Mouse (Mus musculus): ENCODE results near the gene Sppl2b. TPM values are rescaled to one million over a fixed set of nuclear protein-coding genes. Genes with fewer than 3 reads are reported as not detected.
A peak's percentile ranks its signal among the peaks of the same experiment; 100 is the strongest.

Sppl2b gene
- polyA plus RNA-seq, 1 experiment from 2014 or later = 39.8 TPM

DNA sequence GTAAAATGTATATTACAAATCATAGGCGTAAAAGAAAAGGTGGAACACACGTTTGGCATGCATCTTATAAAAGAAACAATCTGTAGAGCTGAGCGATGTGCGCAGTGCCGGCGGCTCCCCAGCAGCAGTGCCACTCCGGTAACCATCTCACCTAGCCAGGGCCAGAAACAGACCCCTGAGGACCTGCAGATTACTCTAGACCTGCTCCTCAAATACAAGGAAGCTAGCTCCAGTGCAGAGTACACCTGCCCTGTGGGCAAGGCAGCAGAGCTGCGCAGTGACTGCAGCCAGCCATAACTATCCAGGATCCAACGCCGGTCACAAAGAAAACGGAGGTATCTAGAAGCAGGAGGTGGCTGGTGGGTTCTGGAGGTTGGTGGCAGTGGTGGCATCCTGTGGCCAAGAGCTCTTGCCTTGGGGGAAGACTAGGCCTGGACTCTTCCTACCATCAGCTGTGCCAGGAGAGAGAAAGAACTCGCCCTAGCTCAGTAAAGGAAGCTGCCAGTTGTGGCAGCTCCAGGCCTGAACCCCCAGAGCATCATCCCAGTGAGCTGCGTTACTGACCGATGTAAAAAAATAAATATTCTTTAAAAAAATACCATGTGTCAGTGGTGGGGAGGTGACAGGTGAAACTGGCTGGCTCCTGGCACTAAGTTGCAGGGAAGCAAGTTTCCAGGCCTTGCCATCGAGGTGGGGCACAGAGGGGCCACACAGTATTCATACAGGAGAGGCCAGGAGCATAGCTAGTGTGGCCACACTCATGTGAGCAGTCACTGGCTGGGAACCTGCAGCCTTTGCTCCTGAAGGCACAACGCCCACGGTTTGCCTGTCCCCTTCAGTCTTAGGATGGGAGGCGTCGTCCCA is 46.6 kb downstream of the Sppl2b start:
- Histone ChIP-seq H3K9ac (ENCODE audit: low read length) (peak overlapping the region; percentile 13; the same call in 1 of the 2 replicates), H3K9me3 (ENCODE audit: control insufficient read depth, low read length) (no peaks in the 10 kb centered on the region), H3K4me2 (ENCODE audit: low read depth, low read length, severe bottlenecking) (peak overlapping the region; percentile 40; the same call in 1 of the 2 replicates), H3K36me3 (ENCODE audit: control insufficient read depth, insufficient read depth, low read length) (peaks cover 5% of the 10 kb centered on the region; the same call in 1 of the 2 replicates), H3K27me3 (ENCODE audit: control insufficient read depth, insufficient read depth, low read length) (no peaks in the 10 kb centered on the region), H3K4me1 (replicated peaks; ENCODE audit: control insufficient read depth, insufficient read depth, low read length) (peaks cover 8% of the 10 kb centered on the region), H3K4me3 (ENCODE audit: low read depth, low read length) (0 out of 2 replicates have a peak overlapping the region, but pooled peaks have one; percentile 5), H3K27ac (ENCODE audit: low read depth, low read length) (no peak overlapping the region)
- DNase-seq (ENCODE audit: low spot score) = peak; percentile 56
- WGBS = 88% methylated on average over 19 of the region's 19 CpGs
- no peak for ATAC-seq (replicated peaks; ENCODE audit: low FRiP score)

GRCm38 (mm10) chr10:80902273-80902940 is 47.3 kb downstream of the Sppl2b start:
- Histone ChIP-seq H3K4me2 (ENCODE audit: low read depth, low read length, severe bottlenecking) (no peak overlapping the region), H3K4me3 (ENCODE audit: low read depth, low read length) (no peak overlapping the region), H3K27ac (ENCODE audit: low read depth, low read length) (no peak overlapping the region), H3K9ac (ENCODE audit: low read length) (no peak overlapping the region), H3K4me1 (replicated peaks; ENCODE audit: control insufficient read depth, insufficient read depth, low read length) (peaks cover 8% of the 10 kb centered on the region), H3K9me3 (ENCODE audit: control insufficient read depth, low read length) (no peaks in the 10 kb centered on the region), H3K36me3 (ENCODE audit: control insufficient read depth, insufficient read depth, low read length) (peaks cover 5% of the 10 kb centered on the region; the same call in 1 of the 2 replicates), H3K27me3 (ENCODE audit: control insufficient read depth, insufficient read depth, low read length) (no peaks in the 10 kb centered on the region)
- no peak for DNase-seq (ENCODE audit: low spot score)
- no peak for ATAC-seq (replicated peaks; ENCODE audit: low FRiP score)
- WGBS = 94% methylated on average over 9 of the region's 9 CpGs

DNA sequence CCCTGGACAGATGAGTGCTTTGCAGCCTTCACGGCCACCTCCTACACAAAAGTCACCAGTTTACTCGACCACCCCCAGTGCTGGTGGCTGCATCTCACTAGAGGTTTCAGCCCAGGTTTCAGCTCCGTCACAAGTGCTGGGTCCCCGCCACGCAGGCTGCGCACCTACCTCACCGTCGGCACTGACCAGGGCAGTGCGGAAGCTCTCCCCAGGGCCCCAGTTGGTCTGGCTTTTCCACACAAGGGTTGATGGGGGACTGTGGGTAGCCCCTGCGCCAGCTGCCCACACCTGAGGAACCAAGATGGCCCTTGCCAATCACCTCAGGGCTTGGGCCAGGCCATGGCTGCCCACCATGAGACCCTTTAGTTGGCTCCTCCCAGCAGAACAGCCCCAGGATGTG is 48.2 kb downstream of the Sppl2b start:
- H3K36me3 ChIP-seq (ENCODE audit: control insufficient read depth, insufficient read depth, low read length) = peaks cover 12% of the 10 kb centered on the region
- DNase-seq (ENCODE audit: low spot score) (no peak), ATAC-seq (replicated peaks; ENCODE audit: low FRiP score) (no peak)
- 93% methylated on average over 10 of the region's 10 CpGs for WGBS
- no peak overlapping the region for H3K4me3 ChIP-seq (ENCODE audit: low read depth, low read length)
- H3K9me3 ChIP-seq (ENCODE audit: control insufficient read depth, low read length) = no peaks in the 10 kb centered on the region
- peaks cover 8% of the 10 kb centered on the region for H3K4me1 ChIP-seq (replicated peaks; ENCODE audit: control insufficient read depth, insufficient read depth, low read length)
- H3K4me2 ChIP-seq (ENCODE audit: low read depth, low read length, severe bottlenecking) = no peak overlapping the region
- H3K27ac ChIP-seq (ENCODE audit: low read depth, low read length) = no peak overlapping the region
- no peak overlapping the region for H3K9ac ChIP-seq (ENCODE audit: low read length)
- H3K27me3 ChIP-seq (ENCODE audit: control insufficient read depth, insufficient read depth, low read length) = no peaks in the 10 kb centered on the region

DNA sequence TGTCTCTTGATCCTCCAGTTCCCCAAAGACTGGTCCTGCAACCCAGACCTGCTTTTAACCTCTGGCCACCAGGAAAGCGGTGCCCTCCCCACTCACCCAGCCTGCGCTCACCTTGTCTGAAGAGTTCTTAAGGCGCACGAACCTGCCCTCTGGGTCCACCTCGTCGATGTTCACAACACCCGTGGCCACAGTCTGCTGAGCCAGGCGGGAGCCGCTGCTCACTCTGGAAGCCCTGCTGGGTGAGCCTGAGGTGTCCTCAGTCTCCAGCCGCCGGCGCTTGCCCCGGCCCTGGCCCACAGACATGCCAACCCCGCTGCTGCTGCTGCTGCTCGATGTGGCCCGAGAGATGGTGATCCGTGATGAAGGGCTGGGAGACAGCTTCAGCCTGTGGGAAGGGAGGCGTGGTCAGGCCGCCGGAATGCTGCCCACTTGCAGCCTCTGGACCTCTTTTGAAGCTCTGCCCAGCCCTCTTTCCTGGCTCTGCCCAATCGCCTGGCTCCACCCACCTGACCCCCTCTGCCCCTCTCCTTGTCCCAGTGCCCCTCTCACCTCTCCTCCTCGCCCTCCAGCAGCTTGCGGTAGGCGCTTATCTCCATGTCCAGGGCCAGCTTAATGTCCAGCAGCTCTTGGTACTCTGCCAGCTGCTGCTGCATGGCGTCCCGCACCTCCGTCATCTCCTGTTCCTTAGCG is 49.1 kb downstream of the Sppl2b start:
- 89% methylated on average over 28 of the region's 28 CpGs for WGBS
- peaks cover 8% of the 10 kb centered on the region for H3K4me1 ChIP-seq (replicated peaks; ENCODE audit: control insufficient read depth, insufficient read depth, low read length)
- peak; percentile 48 for DNase-seq (ENCODE audit: low spot score)
- ATAC-seq (replicated peaks; ENCODE audit: low FRiP score) = no peak
- no peak overlapping the region for H3K9ac ChIP-seq (ENCODE audit: low read length)
- no peak overlapping the region for H3K27ac ChIP-seq (ENCODE audit: low read depth, low read length)
- H3K27me3 ChIP-seq (ENCODE audit: control insufficient read depth, insufficient read depth, low read length) = no peaks in the 10 kb centered on the region
- H3K4me2 ChIP-seq (ENCODE audit: low read depth, low read length, severe bottlenecking) = no peak overlapping the region
- H3K9me3 ChIP-seq (ENCODE audit: control insufficient read depth, low read length) = no peaks in the 10 kb centered on the region
- peaks cover 12% of the 10 kb centered on the region for H3K36me3 ChIP-seq (ENCODE audit: control insufficient read depth, insufficient read depth, low read length)
- H3K4me3 ChIP-seq (ENCODE audit: low read depth, low read length) = no peak overlapping the region

GRCm38 (mm10) chr10:80904709-80905108 is 49.6 kb downstream of the Sppl2b start:
- Histone ChIP-seq H3K36me3 (ENCODE audit: control insufficient read depth, insufficient read depth, low read length) (peaks cover 12% of the 10 kb centered on the region), H3K9ac (ENCODE audit: low read length) (no peak overlapping the region), H3K27me3 (ENCODE audit: control insufficient read depth, insufficient read depth, low read length) (no peaks in the 10 kb centered on the region), H3K4me2 (ENCODE audit: low read depth, low read length, severe bottlenecking) (no peak overlapping the region), H3K4me1 (replicated peaks; ENCODE audit: control insufficient read depth, insufficient read depth, low read length) (peaks cover 2% of the 10 kb centered on the region), H3K27ac (ENCODE audit: low read depth, low read length) (no peak overlapping the region), H3K9me3 (ENCODE audit: control insufficient read depth, low read length) (no peaks in the 10 kb centered on the region), H3K4me3 (ENCODE audit: low read depth, low read length) (no peak overlapping the region)
- ATAC-seq (replicated peaks; ENCODE audit: low FRiP score) (no peak), DNase-seq (ENCODE audit: low spot score) (peak; percentile 51)
- WGBS = 94% methylated on average over 11 of the region's 11 CpGs

DNA sequence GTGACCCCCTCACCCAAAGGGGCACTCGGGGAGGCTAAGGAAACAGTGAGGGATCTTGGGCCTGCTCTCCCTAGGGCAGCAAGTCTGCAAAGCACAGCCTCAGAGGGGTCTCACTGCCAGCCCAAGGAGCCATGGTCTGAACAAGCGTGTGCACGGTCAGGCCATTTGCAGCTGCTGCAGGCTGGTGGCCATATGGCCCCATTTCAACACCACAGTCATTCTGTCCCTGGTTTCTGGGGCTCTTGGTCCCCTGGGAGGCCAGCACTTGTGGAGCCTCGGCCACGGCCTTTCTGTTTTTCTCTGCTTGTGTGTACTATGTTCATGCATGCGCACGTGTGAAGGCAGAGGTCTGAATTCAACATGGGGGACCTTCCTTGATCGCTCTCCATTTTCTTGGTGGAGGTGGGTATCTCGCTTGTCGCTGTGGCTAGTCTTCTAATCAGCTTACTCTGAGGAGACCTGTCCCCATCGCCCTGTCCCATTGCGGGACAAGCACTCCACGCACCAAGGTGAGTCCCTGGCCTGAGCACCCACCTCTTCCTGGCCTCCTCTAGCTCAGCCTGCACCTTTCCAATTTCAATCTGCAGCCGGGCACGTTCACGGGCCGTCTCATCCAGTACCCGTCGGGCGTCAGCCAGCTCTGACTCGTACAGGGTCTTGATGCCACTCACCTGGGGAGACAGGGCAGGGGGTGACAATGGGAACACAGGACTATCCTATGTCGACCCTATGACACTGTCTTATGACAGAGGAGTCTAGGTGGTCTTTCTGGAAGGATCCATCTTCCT is 54.5 kb downstream of the Sppl2b start:
- DNase-seq (ENCODE audit: low spot score) = no peak
- Histone ChIP-seq H3K4me2 (ENCODE audit: low read depth, low read length, severe bottlenecking) (no peak overlapping the region), H3K27ac (ENCODE audit: low read depth, low read length) (no peak overlapping the region), H3K27me3 (ENCODE audit: control insufficient read depth, insufficient read depth, low read length) (no peaks in the 10 kb centered on the region), H3K36me3 (ENCODE audit: control insufficient read depth, insufficient read depth, low read length) (peaks cover 10% of the 10 kb centered on the region), H3K4me1 (replicated peaks; ENCODE audit: control insufficient read depth, insufficient read depth, low read length) (no peaks in the 10 kb centered on the region), H3K9me3 (ENCODE audit: control insufficient read depth, low read length) (no peaks in the 10 kb centered on the region), H3K9ac (ENCODE audit: low read length) (no peak overlapping the region), H3K4me3 (ENCODE audit: low read depth, low read length) (no peak overlapping the region)
- 96% methylated on average over 22 of the region's 22 CpGs for WGBS
- no peak for ATAC-seq (replicated peaks; ENCODE audit: low FRiP score)

DNA sequence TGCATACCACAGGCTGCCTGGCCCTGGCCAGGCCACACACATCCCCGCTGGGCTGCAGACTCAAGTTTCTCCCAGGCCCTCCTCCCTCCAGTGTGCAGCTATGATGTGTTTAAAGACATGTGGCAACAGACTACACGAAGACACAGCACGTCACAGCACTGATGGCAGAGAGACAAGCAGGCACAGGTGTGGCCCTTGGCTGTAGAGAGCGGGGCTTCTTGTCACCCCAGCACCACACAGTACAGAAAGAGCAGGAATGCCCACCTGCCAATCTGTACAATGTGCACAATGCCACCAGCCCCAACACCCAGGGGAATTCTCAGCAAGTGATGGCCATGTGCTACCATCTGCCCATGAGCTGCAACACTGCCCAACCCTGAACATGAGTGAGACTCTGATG is 56.3 kb downstream of the Sppl2b start:
- H3K27me3 ChIP-seq (ENCODE audit: control insufficient read depth, insufficient read depth, low read length) = no peaks in the 10 kb centered on the region
- H3K36me3 ChIP-seq (ENCODE audit: control insufficient read depth, insufficient read depth, low read length) = peaks cover 9% of the 10 kb centered on the region
- H3K4me3 ChIP-seq (ENCODE audit: low read depth, low read length) = no peak overlapping the region
- no peaks in the 10 kb centered on the region for H3K9me3 ChIP-seq (ENCODE audit: control insufficient read depth, low read length)
- ATAC-seq (replicated peaks; ENCODE audit: low FRiP score) (no peak), DNase-seq (ENCODE audit: low spot score) (no peak)
- no peaks in the 10 kb centered on the region for H3K4me1 ChIP-seq (replicated peaks; ENCODE audit: control insufficient read depth, insufficient read depth, low read length)
- no peak overlapping the region for H3K4me2 ChIP-seq (ENCODE audit: low read depth, low read length, severe bottlenecking)
- H3K27ac ChIP-seq (ENCODE audit: low read depth, low read length) = no peak overlapping the region
- no peak overlapping the region for H3K9ac ChIP-seq (ENCODE audit: low read length)
- WGBS = 97% methylated on average over 4 of the region's 4 CpGs

- no peak overlapping the region for H3K4me2 ChIP-seq (ENCODE audit: low read depth, low read length, severe bottlenecking)
- no peak overlapping the region for H3K9ac ChIP-seq (ENCODE audit: low read length)
- no peaks in the 10 kb centered on the region for H3K27me3 ChIP-seq (ENCODE audit: control insufficient read depth, insufficient read depth, low read length)
- no peaks in the 10 kb centered on the region for H3K9me3 ChIP-seq (ENCODE audit: control insufficient read depth, low read length)
- DNase-seq (ENCODE audit: low spot score) = no peak
- no peak overlapping the region for H3K4me3 ChIP-seq (ENCODE audit: low read depth, low read length)
- no peak overlapping the region for H3K27ac ChIP-seq (ENCODE audit: low read depth, low read length)
- no peak for ATAC-seq (replicated peaks; ENCODE audit: low FRiP score)
- no peaks in the 10 kb centered on the region for H3K4me1 ChIP-seq (replicated peaks; ENCODE audit: control insufficient read depth, insufficient read depth, low read length)
- H3K36me3 ChIP-seq (ENCODE audit: control insufficient read depth, insufficient read depth, low read length) = peaks cover 7% of the 10 kb centered on the region
Measured at GRCm38 (mm10) chr10:80911891-80912290, 56.8 kb downstream of the Sppl2b start.
